Mouse (Mus musculus) large intestine, adult 2 months (tissue): ENCODE measurements at regions not wholly inside any gene's neighbourhood (a gene's known extent, or its start where the extent isn't known, plus 50 kb on each side); places are given as distances from the start of the nearest gene placed in this dataset.

ENCODE experiments used
- DNase-seq: peaks from one replicate; pipeline ENCODE4 v3.0.0-alpha.2; 2012; ENCODE audit warnings: low read depth, low spot score
- WGBS: fragments of 180-500 bp; shearing (Covaris S2); methylation state at CpG from one replicate; pipeline ENCODE4 v1.1.7; 2018; 5-methylcytosine and 5-hydroxymethylcytosine counted together

DNA sequence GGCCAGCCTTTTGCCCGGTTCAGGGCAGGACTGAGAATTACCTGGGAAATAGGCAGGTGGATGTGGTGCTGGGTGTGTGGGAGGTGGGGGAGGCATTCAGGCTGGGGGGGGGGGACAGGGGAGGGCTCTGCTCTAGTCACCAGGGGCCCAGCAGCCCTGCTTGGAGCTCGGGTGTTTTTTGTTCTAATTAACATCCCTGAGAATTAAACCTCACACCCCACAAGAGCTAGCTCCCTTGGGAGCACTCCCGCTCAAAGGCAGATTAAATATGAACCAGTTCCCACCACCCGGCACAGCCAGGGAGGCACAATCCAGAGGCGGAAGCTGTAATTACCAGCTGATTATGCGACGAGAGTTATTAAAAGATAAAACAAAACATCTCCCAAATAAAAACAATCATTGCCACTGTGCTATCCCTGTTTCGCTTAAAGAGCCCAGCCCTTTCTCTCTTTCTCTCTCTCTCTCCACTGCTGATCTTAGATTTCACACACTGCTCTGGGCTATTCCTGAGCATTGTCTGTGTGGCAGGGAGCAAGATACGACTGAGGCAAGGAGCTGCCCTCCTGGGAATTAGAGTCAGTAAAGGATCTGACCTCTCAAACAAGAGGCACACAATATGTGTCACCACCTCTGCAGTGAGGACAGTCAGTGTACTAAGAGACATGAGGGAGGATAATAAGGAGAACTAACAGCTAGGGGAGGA, 397.0 kb downstream of the Matn1 start:
- no peak for DNase-seq
- 32% methylated on average over 9 of the region's 9 CpGs for WGBS

DNA sequence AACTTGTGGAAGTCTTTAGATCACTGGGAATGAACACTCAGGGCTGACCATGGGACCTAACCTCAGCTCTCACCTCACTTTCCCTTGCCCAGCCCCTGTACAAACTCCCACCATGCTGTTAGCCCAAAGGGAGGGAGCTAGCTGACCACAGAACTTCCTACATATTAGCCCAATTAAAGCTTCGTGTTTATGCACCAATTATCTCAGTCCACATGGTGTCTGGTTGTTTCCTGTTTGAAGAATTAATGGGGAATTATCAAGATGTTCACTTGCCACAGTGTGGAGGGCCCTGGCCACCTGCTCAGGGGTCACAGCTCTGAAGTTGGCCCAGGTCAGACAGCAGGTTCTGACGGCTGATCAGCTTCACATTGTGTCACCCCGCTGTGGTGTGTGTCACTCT, 402.5 kb downstream of the Matn1 start:
- WGBS: 74% methylated on average over 3 of the region's 3 CpGs
- DNase-seq: no peak

DNA sequence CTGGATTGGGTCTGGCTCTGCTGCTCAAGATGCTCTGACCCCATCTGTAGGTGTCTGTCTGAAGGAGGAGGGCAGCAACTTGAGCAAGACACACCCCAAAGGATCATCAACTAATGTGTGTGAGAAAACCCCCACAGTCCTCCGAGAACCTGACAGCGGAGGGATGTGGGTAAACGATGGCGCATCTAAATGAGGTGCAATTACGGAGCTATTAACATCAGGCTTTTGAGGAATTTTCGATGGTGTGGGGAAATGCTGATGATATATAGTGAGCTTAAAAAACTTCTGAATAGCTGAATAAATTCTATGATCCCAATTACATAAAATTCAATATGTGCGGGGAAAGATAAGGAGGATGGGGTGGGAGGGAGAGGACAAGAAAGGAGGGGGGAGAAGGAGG, 406.1 kb downstream of the Matn1 start:
- 19% methylated on average over 7 of the region's 7 CpGs for WGBS
- no peak for DNase-seq

DNA sequence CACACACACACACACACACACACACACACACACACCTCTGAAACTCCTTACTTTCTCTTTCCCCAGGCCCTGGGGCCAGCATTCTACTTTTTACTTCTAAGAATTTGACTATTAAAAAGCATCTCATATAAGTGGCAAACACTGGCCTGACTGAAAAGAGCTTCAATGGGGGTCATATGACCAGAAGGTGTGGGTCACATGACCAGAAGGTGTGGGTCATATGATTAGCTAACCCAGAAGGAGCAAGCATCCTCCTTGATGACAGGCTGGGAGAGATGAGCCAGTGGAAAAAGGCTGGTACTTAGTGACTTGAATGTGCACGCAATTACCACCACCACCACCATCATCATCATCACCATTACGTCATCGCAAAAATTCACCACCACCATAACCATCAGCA, 410.7 kb downstream of the Matn1 start:
- WGBS: 91% methylated on average over 3 of the region's 3 CpGs
- no peak for DNase-seq

DNA sequence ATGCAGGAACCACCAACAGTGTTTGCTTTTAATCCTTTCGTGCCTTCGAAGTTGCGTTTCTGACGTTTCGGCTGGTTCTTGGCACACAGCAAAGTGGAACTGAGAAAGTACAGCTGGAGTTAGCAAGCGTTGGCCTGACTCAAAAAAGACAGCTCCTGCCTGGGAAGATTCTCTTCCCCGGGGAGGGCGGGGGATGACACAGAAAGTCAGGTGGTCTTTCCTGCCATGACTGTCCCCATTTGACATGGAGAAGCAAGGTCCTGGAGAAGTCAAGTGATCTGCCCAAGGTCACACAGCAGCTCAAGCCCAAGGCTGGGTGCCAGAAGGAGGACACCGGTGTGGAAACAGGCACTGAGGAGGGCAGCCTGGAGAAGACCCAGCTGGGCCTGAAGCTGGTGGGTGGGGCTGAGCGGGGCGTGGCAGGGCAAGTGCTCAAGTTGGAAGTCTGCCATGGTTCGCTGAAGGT, 411.4 kb downstream of the Matn1 start:
- 73% methylated on average over 12 of the region's 12 CpGs for WGBS
- no peak for DNase-seq

GRCm38 (mm10) chr4:131356316-131356715, 412.1 kb downstream of the Matn1 start:
- 87% methylated on average over 12 of the region's 12 CpGs for WGBS
- no peak for DNase-seq

DNA sequence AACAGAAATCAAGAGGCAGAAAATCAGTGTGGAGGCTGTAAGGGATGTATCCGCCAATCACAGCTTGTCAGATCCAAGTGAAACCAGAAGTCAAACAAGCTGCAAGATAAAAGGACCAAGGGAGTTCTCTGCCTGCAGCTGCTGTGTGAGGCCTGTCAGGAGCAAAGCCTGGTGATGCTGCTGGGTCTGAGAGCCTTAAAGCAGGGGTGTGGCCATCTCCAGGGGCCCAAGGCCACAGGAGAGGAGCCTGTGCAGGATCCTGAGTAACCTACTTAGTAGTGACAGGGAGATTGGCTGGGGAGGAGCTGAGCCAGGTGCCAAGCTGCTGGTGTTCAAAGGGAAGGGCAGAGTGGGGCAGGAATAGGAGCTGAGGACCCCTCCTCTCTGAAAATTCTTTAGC, 418.8 kb downstream of the Matn1 start:
- WGBS: 52% methylated on average over 1 of the region's 1 CpGs
- no peak for DNase-seq

DNA sequence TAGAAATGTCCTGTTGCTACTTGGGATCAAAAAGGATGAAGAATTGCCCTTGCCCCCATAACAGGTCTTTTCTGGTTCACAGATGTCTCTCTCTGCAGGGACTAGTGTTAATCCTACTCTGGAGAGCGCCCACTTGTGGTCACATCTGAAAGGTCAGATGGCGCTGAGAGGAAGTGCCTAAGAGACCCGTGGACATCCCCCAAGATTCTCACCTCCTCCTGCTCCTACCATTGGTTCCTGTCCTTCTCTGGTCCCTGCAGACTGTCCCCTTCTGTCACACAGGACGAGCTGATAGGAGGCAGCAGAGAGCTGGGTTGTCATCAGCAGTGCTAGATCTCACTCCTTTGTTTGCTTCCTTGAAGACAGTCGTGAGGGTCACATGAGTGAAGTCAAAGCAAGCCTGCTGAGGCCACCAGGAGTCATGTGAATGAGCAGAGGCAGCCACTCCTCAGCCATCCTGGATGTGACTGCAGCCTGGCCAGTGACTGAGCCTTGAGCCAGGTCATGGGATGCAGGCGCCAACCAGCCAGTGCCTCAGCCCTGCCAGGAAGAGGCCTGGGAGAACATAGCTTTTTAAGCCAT, 420.6 kb downstream of the Matn1 start:
- DNase-seq: no peak
- 24% methylated on average over 6 of the region's 6 CpGs for WGBS

- 74% methylated on average over 2 of the region's 2 CpGs for WGBS
- DNase-seq: no peak
Measured at GRCm38 (mm10) chr4:131366006-131366405, 421.8 kb downstream of the Matn1 start.

- 75% methylated on average over 1 of the region's 1 CpGs for WGBS
- no peak for DNase-seq
Measured at GRCm38 (mm10) chr4:131366656-131367055, 422.5 kb downstream of the Matn1 start.

- 68% methylated on average over 16 of the region's 16 CpGs for WGBS
Measured at GRCm38 (mm10) chr4:131372517-131372916, 428.3 kb downstream of the Matn1 start.

DNA sequence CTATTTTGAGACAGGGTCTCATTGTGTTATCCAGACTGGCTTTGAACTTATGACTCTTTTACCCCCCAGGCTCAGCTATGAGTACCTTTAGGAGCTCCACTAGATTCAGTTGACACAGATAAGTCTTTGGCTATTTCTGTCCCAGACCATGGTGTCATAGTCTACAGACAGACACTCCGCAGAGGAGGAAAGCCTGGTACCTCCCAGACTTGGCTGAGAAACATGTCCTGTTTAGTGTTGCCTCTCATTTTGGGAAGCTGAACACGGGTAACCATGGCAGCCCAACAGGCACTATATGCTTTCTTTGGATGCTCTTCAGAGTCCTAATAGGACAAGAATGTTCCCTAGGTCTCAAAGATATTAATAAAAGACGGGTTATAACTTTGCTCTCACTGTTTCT, 429.0 kb downstream of the Matn1 start:
- DNase-seq: no peak
- 69% methylated on average over 3 of the region's 3 CpGs for WGBS

More at GRCm38 (mm10) chr4:131372517-131372916, 428.3 kb downstream of the Matn1 start:
- no peak for DNase-seq

GRCm38 (mm10) chr4:131374527-131375290, 430.5 kb downstream of the Matn1 start:
- no peak for DNase-seq
- 91% methylated on average over 6 of the region's 6 CpGs for WGBS

GRCm38 (mm10) chr4:131381063-131381462, 436.9 kb downstream of the Matn1 start:
- 40% methylated on average over 9 of the region's 9 CpGs for WGBS
- DNase-seq: no peak

DNA sequence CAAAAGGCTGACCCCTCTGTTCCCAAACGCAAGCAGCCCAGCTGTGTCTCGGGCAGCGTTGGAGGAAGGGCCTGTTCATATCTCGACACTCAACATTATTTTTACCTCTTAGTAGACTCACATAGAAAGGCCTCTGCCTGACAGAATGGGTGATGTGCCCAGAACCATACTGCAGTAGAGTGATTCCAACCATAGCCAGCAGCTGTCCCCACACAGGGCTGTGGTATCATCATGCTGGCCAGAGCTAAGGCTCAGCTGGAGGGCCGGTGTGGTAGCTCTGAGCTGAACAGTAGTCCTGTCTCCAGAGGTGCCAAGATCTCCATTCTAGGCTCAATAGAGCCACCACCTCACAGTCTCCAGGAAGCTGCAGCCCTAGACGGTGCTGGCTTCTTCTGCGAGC, 437.3 kb downstream of the Matn1 start:
- DNase-seq: no peak
- WGBS: 80% methylated on average over 7 of the region's 7 CpGs

- no peak for DNase-seq
- 77% methylated on average over 5 of the region's 5 CpGs for WGBS
Measured at GRCm38 (mm10) chr4:131383862-131384261, 439.7 kb downstream of the Matn1 start.

DNA sequence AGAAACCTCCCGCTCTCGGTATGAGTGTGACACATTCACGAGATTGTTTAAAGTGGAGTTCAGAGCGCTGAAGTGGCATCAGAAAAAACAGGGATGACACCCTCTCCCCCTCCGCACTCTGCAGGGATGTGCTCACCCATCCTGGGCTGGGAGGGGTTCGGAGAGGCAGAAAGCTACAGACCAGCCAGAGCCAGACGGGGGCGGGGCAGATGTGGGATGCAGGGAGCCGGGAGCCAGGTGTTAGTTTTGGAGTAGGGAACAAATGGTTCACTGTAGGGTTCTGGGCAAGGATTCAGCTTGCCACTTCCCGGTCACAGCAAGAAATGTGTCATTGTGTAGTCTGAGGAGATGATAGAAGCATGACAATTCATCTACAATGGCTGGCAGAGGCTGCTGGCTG, 442.8 kb downstream of the Matn1 start:
- WGBS: 81% methylated on average over 10 of the region's 10 CpGs
- no peak for DNase-seq

DNA sequence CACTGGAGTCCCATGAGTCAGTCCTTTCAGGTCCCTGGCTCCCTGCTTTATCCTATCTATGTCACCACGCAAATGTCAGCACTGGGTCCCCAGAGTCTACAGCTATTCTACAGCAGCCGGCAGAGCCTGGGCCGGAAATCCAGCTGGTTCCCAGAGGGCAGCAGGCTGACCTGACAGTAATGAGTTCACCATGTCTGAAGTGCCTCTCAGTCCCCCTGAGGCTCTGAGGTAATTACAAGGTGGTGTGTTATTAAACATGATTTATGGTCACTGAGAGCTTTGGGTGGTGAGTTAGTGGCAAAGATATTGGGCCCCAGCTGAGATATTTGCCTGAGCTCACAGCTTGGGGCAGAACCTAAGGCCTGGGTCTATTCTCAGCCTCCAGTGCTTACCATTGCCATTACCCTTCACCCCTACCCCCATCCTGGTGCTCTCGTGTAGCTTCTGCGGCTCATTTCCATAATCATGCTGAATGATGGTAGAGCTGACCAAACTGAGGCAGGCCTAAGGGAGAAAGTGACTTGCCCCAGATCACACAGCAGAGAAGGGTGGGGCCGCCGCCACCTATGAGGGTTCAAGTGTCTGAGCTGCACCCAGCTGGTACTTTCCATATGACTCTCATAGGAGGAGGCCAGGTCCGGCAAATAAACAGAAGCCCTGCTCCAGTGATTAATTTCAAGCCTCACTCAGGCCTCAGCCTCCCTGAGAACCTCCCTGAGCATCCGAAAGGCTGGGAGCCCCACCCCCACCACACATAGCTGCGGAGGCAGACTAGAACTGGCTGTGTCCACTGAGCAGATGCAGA, 446.8 kb downstream of the Ptpru start:
- DNase-seq: no peak
- 35% methylated on average over 10 of the region's 10 CpGs for WGBS

GRCm38 (mm10) chr4:131391924-131392297, 446.2 kb downstream of the Ptpru start:
- WGBS: 70% methylated on average over 3 of the region's 3 CpGs
- DNase-seq: no peak

- 84% methylated on average over 3 of the region's 3 CpGs for whole genome bisulfite sequencing
- no peak for DNase-seq
Measured at GRCm38 (mm10) chr4:131392478-131392877, 445.6 kb downstream of the Ptpru start.
